Mouse (Mus musculus) cerebellum, adult 11 months (tissue): ENCODE measurements at regions not wholly inside any gene's neighbourhood (a gene's known extent, or its start where the extent isn't known, plus 50 kb on each side); places are given as distances from the start of the nearest gene placed in this dataset.

Experiments
- DNase-seq: peaks from one replicate; pipeline ENCODE4 v3.0.0; 2022

DNA sequence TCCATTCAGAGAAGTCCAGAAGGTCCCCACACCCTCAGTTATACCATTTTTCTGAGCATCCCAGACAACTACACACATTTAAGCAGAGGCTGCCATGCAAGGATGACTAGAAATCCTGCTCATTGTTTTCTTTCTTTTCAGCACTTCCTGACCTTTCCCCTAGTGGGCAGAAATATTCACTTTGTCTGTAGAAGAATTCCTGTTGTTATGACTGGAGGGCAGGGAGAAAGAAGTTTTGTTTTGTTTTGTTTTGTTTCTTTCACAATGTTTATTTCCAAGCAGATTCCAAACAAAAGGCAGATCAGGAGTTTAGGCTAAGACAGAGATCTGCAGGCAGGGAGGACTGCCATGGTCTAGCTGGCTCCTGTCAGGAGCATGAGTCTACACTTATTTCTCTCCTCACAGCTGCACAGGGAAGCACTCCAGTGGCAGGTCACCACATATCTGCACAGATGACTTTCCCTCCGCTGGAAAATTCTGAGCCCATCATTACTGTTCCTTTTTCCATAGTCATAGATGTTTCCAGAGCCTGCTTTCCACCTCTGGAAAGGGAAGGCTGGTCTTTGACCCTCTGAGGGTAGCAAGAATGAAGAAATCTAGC lies 182.5 kb upstream of the Dyrk2 start:
- DNase-seq: no peak

- DNase-seq: no peak
These were observed 181.6 kb upstream of the Dyrk2 start for GRCm38 (mm10) chr10:119051598-119051997.

- no peak for DNase-seq
These were observed 180.1 kb upstream of the Dyrk2 start for GRCm38 (mm10) chr10:119050017-119050685.

DNA sequence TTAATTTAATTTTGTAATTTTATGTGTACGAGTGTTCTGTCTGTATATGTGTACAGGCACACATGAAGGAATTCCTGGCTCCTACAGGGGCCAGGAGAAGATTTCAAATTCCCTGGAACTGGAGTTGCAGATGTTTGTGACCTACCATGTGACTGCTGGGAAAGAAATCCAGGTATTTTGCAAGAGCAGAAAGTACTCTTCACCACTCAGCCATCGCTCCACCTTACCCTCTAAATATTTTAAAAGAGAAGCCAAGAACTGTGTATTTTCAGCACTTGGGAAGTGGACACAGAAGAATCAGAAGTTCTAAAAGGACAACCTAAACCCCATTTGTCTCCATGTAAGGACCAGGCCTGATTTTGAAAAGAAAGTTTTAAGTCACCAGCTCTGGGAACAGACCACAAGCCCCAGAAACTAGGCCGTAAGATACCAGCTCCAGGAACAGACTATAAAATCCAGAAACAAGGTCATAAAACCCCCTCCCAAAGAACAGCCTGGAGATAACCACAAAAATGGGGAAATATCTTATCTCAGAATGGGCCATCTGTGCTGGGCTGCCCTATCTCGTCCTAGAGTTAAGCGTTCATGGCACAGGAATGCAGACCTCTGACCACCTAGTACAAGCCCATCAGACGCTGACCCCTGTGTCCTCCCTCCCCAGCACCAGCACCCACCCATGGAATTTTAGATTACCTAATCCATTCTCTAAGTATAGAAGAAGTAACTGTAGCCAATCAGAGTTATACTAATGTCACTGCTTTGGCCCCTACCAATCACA lies 178.8 kb upstream of the Dyrk2 start:
- no peak for DNase-seq

DNA sequence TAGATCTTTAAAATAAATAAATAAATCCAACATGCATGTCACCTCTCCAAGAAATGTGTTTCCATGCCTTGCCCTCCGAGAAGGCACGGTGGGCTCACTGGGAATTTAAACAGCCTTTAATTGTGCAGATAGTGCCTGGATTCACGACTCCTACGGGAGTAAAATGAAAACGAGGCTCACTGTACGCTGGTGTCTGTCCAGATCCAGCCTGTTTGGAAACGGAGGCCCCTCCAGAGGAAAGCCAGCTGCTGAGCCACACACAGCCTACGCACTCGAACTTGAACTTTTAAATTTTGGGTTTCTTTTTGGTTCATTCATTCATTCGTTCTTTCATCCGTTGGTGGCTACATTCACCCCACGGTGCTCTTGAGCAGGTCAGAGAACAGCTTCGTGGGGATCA lies 175.1 kb upstream of the Dyrk2 start:
- no peak for DNase-seq

DNA sequence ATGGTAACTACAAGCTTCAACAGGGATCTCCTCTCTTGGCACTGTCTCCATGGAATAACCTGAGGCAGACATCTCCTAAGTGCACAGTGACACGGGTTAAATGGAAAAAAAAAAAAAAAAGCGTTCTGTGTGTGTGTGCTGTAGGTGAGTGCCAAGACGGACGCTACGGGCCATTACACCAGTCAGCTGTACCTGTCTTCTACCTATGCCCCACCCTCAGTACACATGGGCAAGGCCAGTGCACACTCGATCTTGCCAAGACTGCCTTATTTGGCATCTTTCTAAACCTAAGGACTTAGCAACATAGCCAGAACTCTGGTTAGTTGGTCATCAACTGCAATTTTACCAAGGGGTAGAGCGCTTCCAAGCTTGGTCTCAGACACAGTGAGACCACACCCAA lies 173.1 kb upstream of the Dyrk2 start:
- no peak for DNase-seq

GRCm38 (mm10) chr10:119040205-119040604 lies 170.2 kb upstream of the Dyrk2 start:
- no peak for DNase-seq

DNA sequence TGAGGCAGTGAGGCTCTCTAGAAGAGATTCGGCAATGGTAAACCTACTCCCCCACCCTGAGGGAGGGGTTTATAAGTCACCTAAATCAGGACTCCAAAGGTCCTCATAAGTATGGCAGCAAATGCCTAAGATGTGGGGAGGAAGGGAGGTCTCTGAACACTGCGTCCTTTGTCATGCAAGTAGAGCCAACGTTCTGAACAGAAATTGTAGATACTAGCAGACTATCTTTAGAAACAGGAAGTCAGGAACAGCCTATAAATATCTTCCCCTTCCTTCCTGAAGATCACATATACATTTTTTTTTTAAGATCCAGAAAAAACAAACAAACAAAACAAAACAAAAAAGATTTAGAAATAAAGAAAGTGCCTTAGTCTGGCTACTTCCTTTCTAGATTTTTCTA lies 169.7 kb upstream of the Dyrk2 start:
- no peak for DNase-seq

GRCm38 (mm10) chr10:119038991-119039390 lies 169.0 kb upstream of the Dyrk2 start:
- no peak for DNase-seq

DNA sequence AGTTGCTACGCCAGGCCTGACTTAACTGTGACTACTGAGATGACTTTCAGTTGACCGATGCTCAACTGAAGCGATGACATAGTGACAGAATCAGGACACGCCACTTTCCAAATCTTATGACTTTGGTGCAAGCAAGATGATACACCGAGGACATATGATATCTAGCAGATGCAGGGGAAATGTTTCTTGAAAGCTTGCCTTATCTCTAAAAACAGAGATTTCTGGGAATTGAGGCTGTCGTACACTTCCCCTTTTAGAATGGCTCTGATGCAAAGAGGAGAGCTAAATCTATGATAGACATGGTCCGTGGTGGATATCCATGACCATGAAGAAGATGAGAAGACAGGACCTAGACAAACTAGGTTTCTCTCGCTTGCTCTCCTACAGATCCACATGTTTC lies 167.8 kb upstream of the Dyrk2 start:
- no peak for DNase-seq

- no peak for DNase-seq
These were observed 165.9 kb upstream of the Dyrk2 start for GRCm38 (mm10) chr10:119035863-119036262.

DNA sequence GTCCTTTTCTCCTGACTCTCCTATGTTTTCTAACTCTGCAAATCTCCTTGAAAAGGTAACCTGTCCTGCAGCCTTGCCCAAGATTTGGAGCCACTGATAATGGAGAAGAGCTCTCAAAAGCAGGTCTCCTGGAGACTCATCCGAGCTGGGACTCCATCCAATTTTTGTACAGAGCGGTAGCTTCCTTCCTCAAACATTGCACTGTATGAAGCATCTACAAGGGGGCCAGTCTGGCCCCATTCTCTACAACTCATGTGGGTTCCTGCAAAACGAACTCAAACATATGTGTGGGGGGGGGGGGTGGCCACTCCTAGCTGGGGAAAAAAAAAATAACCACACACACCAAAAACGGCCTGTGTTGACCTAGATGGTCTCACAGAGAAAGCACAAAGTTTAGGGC lies 164.4 kb upstream of the Dyrk2 start:
- no peak for DNase-seq

DNA sequence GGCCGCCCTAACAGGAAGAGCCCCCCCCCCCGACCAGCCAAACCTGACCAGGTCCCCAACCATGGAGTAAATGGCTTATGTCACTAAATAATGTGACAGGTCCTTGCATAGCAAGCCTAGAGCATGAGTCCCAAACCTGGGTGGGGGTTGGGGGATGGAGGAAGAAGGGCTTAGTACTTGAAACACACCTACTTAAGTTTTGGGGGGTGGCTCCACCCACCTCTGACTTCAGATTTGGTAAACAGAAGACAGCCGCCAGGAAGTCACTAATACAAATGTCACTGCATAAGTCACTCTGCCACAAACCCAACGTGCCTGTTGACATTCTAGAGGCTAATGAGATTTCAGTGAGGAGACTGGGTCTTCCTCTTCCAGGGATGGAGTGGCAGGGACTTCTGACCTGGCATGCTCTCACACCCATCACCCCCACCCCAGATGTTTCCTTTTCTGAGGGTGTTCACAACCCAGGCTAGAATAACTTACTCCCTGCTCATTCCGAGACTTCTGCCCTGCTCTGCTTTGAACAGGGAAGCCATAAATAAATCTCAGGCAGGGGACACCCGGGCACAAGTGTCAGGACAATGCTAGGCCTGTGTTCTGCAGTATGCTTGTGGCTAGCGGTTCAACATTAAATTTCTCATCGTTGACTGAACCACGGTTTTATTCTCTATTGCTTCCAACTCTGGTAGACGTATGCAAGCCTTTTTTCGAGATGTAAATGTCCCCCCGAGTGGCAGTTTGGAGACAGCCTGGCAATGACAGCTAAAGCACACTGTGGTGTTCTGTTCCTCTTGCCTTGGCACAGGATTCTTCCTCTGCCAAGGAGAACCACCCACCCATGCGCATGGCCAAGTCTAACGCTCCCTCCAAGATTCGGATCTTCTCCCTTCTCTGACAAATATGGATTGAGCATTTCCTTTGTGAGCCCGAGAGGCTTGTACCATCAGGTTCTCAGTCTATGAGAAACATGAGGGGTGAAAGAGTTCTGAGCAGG lies 161.6 kb upstream of the Dyrk2 start:
- DNase-seq: no peak

DNA sequence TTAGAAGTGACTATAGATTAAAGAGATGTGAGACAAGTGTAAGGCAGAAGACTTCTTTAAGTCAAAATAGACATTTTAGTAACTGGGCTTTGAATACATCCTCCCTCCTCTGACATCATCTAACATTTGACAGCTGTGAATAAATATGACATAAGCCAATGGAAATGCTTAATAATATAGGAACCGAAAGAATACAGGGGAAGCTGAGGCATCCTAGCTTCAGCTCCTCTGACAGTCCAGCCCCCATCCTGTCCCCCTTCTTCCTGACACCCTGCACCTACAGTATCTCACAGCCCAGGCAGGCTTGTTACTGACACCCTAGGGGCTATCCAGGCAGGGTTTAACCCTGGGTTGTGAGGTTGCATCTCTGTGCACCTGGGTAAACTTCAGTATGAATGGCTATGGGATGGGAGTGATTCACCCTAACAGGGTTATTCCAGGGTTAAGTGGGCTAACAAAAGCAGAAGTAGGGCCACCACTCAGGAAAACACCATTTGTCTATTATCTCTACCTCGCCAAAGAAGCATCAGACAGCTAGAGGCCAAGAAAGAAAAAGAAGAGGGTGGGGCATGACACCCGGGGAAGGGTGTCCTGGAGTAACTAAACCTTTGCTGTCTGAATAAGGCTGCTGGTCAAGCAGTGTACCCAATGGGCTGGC lies 158.6 kb upstream of the Dyrk2 start:
- no peak for DNase-seq

DNA sequence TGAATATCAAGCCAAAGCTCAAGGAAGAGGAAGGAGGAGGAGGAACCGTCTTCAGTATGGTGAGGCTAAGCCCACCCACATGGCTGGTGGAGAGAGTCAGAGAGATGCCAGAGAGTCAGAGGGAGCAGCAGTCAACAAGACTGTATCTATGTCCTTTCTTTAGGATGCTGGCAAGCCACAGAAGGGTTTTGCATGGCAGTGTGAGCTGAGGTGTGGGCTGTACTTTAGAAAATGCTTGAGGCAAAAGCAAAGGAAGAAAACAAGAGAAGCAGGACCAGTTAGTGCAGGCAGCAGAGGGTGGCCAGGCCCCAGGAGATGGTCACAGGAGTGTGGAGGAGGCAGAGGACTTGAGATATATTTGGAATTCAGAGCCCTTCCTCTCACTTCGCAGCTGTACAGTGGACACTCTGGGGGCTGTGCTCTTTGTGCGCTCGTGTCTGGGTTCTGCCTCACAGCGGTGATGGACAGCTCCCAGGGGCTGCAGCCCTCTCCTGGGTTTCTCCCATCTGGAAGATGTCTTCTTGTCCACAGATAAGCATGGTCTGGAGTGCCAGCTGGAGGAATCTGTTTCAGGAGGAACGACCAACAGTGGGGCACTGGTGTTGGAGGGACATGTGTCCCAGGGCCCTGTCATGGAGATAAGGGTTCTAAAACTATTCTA lies 157.4 kb upstream of the Dyrk2 start:
- no peak for DNase-seq

DNA sequence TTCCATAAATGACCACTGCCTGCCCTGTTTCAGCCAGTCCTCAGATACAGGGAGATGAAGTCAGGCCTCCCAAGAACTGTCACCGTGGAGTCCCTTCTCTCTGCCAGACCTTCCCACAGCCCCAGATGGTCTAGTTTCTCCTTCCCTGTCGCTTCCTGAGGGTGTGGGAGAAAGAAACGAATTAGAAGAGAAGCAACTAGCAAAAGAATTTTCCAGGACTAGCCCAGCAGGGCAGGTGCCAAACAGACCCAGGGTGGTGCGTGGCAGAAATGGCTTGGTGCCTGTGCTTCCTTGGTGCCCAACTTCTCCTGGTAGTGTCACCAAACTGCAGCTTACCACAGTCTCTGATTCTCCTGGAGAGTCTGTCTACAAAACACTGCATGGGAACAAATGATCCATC lies 156.3 kb upstream of the Dyrk2 start:
- DNase-seq: no peak

DNA sequence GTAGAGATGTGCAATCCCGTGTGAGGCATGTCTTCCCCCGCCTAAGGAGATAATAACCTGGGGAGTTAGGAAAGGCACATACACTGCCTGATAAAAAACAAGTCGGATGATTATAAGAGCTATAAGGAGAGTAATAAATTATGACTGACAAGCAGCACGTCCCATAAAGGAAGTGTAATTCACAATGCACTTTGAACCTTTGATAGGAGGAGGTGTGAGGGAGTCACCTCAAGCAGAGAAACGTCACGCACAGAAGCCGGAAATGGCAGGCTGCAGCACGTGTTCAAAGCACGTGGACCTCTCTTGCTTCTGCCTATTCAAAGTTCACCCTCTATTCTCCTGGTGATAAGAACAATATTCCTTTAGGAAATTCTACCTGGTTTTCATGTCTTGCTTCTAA lies 154.4 kb upstream of the Dyrk2 start:
- DNase-seq: no peak

DNA sequence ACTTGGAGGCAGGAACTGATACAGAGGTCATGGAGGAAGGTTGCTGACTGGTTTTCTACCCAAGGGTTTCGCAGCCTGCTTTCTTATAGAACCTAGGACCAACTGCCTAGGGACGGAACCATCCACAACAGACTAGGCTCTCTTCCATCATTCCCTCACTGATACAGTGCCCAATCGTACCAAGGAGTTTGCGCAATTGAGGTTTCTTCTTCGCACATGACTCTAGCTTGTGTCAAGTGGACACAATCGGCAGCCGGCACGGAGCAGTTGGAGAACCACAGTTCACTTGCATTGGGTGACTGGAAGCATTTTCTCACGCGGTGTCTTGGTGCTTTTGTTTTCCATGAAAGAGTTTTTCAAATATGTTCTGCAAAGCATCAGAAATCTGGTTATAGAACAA lies 149.1 kb upstream of the Dyrk2 start:
- no peak for DNase-seq

GRCm38 (mm10) chr10:119018490-119018889 lies 148.5 kb upstream of the Dyrk2 start:
- DNase-seq: no peak

GRCm38 (mm10) chr10:119016104-119016503 lies 146.1 kb upstream of the Dyrk2 start:
- no peak for DNase-seq

GRCm38 (mm10) chr10:119015311-119016055 lies 145.5 kb upstream of the Dyrk2 start:
- DNase-seq: no peak
